Mouse (Mus musculus): Measurements from ENCODE around the gene Raf1.

Gene Raf1

DNA sequence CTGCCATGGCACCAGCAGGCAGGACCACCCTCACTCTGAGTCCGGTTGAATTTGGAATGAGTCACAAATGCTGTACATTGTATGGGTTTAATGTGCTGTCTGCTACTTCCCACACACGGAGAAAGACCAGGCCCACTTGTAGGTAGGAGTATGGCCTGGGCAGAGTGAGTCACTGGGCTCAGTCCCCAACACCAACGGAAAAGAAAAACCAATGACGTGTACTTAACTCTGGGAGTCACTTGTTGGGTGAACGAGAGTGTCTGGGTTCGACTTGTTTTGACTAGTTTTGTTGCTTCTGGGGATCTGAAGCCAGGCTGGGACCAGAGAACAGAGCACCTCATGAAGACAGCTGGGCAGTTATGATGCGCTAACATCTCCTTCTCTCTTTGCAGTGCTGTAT, 102.3 kb downstream of the Raf1 start:
- no peak for DNase-seq (ENCODE audit: extremely low spot score, low spot score)

Data from neural tube, embryonic 10.5 days (tissue).